Mouse (Mus musculus) effector memory CD4-positive, alpha-beta T cell, adult 7 months (primary cell): Measurements from ENCODE around the gene Cpxm2. TPM values are rescaled to one million over a fixed set of nuclear protein-coding genes. Genes with fewer than 3 reads are reported as not detected.

Experiments used
- polyA plus RNA-seq: library from polyadenylated mRNA; unstranded; fragments of 100-300 nt; shearing (Covaris generic); gene quantifications from one replicate; pipeline ENCODE4 v1.2.1, GENCODE M21; 2017

The Cpxm2 gene
- not detected for polyA plus RNA-seq

DNA sequence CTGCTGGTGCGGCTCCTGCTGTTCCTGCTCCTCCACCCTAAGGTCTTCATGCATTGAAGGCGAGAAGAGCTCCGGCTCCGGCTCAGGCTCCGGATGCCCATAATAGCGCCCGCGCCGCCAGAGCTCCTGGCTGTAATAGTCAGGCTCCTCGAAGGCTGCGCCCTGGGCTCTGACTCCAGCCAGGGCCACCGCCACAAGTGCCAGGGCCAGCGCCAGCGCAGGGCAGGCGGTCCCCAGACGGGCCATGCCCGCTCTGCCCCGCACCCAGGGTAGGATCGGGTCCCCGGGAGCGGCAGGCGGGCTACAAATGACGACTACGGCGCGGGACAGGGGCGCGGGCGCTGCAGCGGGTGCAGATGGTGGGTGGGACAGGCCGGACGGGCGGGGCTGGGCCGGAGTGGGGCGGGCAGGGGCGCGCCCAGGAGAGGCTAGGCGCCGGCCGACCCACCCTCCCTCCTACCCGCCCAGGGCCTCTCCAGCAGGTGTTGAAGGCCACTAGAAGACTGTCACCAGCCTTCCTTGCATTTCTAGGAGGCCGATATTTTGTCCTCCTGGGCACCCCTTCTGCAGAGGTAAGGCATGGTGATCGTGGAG, at the start of gene Cpxm2:
TSS of gene Cpxm2 (minus strand) at position 372 of the 594 bp plus-strand sequence.

Other genes starting within 250 kb of the Cpxm2 start
- gene Gpr26, start 188.3 kb downstream of the Cpxm2 start, polyA plus RNA-seq: not detected
- 2.0 TPM for gene Chst15, start 162.5 kb upstream of the Cpxm2 start, polyA plus RNA-seq